Mouse (Mus musculus): ENCODE data around the gene Ppm1h. TPM values are rescaled to one million over a fixed set of nuclear protein-coding genes. Genes with fewer than 3 reads are reported as not detected.
A peak's percentile ranks its signal among the peaks of the same experiment; 100 is the strongest.

Ppm1h gene
- polyA plus RNA-seq, 1 experiment from 2014 or later = 33.5 TPM

- DNase-seq (ENCODE audit: low spot score) (no peak), ATAC-seq (replicated peaks; ENCODE audit: low FRiP score, low read depth) (no peak)
- 85% methylated on average over 15 of the region's 15 CpGs for WGBS
- Histone ChIP-seq H3K27ac (peak overlapping the region; percentile 81; the same call in 1 of the 2 replicates), H3K36me3 (ENCODE audit: insufficient read depth, low read length) (no peaks in the 10 kb centered on the region), H3K27me3 (ENCODE audit: insufficient read depth, low read length) (no peaks in the 10 kb centered on the region), H3K4me2 (ENCODE audit: low read length) (no peak overlapping the region), H3K9ac (ENCODE audit: low read depth, low read length) (no peak overlapping the region), H3K4me1 (replicated peaks; ENCODE audit: insufficient read depth, low read length) (peaks cover 30% of the 10 kb centered on the region), H3K9me3 (replicated peaks; ENCODE audit: low read length) (no peaks in the 10 kb centered on the region), H3K4me3 (replicated peaks; ENCODE audit: low read depth, low read length) (no peak overlapping the region)
- TF ChIP-seq CTCF (IDR thresholded peaks at IDR 0.05; ENCODE audit: low read depth) = no peak
Observed at GRCm38 (mm10) chr10:122857155-122857554, 178.6 kb downstream of the Ppm1h start.

GRCm38 (mm10) chr10:122858904-122859641, 180.5 kb downstream of the Ppm1h start:
- TF ChIP-seq CTCF (IDR thresholded peaks at IDR 0.05; ENCODE audit: low read depth) = no peak
- Histone ChIP-seq H3K4me3 (replicated peaks; ENCODE audit: low read depth, low read length) (no peak overlapping the region), H3K27me3 (ENCODE audit: insufficient read depth, low read length) (no peaks in the 10 kb centered on the region), H3K27ac (peak overlapping the region; percentile 70), H3K4me2 (ENCODE audit: low read length) (no peak overlapping the region), H3K9ac (ENCODE audit: low read depth, low read length) (no peak overlapping the region), H3K9me3 (replicated peaks; ENCODE audit: low read length) (no peaks in the 10 kb centered on the region), H3K36me3 (ENCODE audit: insufficient read depth, low read length) (no peaks in the 10 kb centered on the region), H3K4me1 (replicated peaks; ENCODE audit: insufficient read depth, low read length) (peaks cover 27% of the 10 kb centered on the region)
- ATAC-seq (replicated peaks; ENCODE audit: low FRiP score, low read depth) (peak; percentile 66), DNase-seq (ENCODE audit: low spot score) (peak; percentile 75)
- WGBS = 51% methylated on average over 8 of the region's 8 CpGs

GRCm38 (mm10) chr10:122859642-122859997, 181.1 kb downstream of the Ppm1h start:
- no peak overlapping the region for H3K4me2 ChIP-seq (ENCODE audit: low read length)
- no peak overlapping the region for H3K4me3 ChIP-seq (replicated peaks; ENCODE audit: low read depth, low read length)
- 59% methylated on average over 8 of the region's 8 CpGs for WGBS
- peak; percentile 36 for DNase-seq (ENCODE audit: low spot score)
- H3K27ac ChIP-seq = peak overlapping the region; percentile 70
- H3K9me3 ChIP-seq (replicated peaks; ENCODE audit: low read length) = no peaks in the 10 kb centered on the region
- ATAC-seq (replicated peaks; ENCODE audit: low FRiP score, low read depth) = 0 out of 2 replicates have a peak, but pooled peaks have one; percentile 18
- H3K9ac ChIP-seq (ENCODE audit: low read depth, low read length) = no peak overlapping the region
- TF ChIP-seq CTCF (IDR thresholded peaks at IDR 0.05; ENCODE audit: low read depth) = no peak
- H3K4me1 ChIP-seq (replicated peaks; ENCODE audit: insufficient read depth, low read length) = peaks cover 25% of the 10 kb centered on the region
- no peaks in the 10 kb centered on the region for H3K36me3 ChIP-seq (ENCODE audit: insufficient read depth, low read length)
- H3K27me3 ChIP-seq (ENCODE audit: insufficient read depth, low read length) = no peaks in the 10 kb centered on the region

GRCm38 (mm10) chr10:122860076-122860475, 181.5 kb downstream of the Ppm1h start:
- H3K9ac ChIP-seq (ENCODE audit: low read depth, low read length) = no peak overlapping the region
- DNase-seq (ENCODE audit: low spot score) (no peak), ATAC-seq (replicated peaks; ENCODE audit: low FRiP score, low read depth) (no peak)
- H3K4me2 ChIP-seq (ENCODE audit: low read length) = no peak overlapping the region
- H3K4me1 ChIP-seq (replicated peaks; ENCODE audit: insufficient read depth, low read length) = peaks cover 22% of the 10 kb centered on the region
- H3K4me3 ChIP-seq (replicated peaks; ENCODE audit: low read depth, low read length) = no peak overlapping the region
- no peaks in the 10 kb centered on the region for H3K9me3 ChIP-seq (replicated peaks; ENCODE audit: low read length)
- H3K27ac ChIP-seq = peak overlapping the region; percentile 70; the same call in 1 of the 2 replicates
- no peak for TF ChIP-seq CTCF (IDR thresholded peaks at IDR 0.05; ENCODE audit: low read depth)
- 58% methylated on average over 7 of the region's 7 CpGs for WGBS
- no peaks in the 10 kb centered on the region for H3K36me3 ChIP-seq (ENCODE audit: insufficient read depth, low read length)
- no peaks in the 10 kb centered on the region for H3K27me3 ChIP-seq (ENCODE audit: insufficient read depth, low read length)

- Histone ChIP-seq H3K9me3 (replicated peaks; ENCODE audit: low read length) (no peaks in the 10 kb centered on the region), H3K9ac (ENCODE audit: low read depth, low read length) (no peak overlapping the region), H3K4me1 (replicated peaks; ENCODE audit: insufficient read depth, low read length) (peaks cover 10% of the 10 kb centered on the region), H3K27me3 (ENCODE audit: insufficient read depth, low read length) (no peaks in the 10 kb centered on the region), H3K4me3 (replicated peaks; ENCODE audit: low read depth, low read length) (no peak overlapping the region), H3K27ac (no peak overlapping the region), H3K4me2 (ENCODE audit: low read length) (no peak overlapping the region), H3K36me3 (ENCODE audit: insufficient read depth, low read length) (no peaks in the 10 kb centered on the region)
- whole genome bisulfite sequencing = 78% methylated on average over 18 of the region's 18 CpGs
- no peak for TF ChIP-seq CTCF (IDR thresholded peaks at IDR 0.05; ENCODE audit: low read depth)
- ATAC-seq (replicated peaks; ENCODE audit: low FRiP score, low read depth) (no peak), DNase-seq (ENCODE audit: low spot score) (no peak)
Observed at GRCm38 (mm10) chr10:122861696-122862385, 183.3 kb downstream of the Ppm1h start.

GRCm38 (mm10) chr10:122862386-122863023, 183.9 kb downstream of the Ppm1h start:
- no peak overlapping the region for H3K4me2 ChIP-seq (ENCODE audit: low read length)
- H3K27me3 ChIP-seq (ENCODE audit: insufficient read depth, low read length) = no peaks in the 10 kb centered on the region
- no peak overlapping the region for H3K4me3 ChIP-seq (replicated peaks; ENCODE audit: low read depth, low read length)
- peaks cover 10% of the 10 kb centered on the region for H3K4me1 ChIP-seq (replicated peaks; ENCODE audit: insufficient read depth, low read length)
- TF ChIP-seq CTCF (IDR thresholded peaks at IDR 0.05; ENCODE audit: low read depth) = no peak
- no peaks in the 10 kb centered on the region for H3K36me3 ChIP-seq (ENCODE audit: insufficient read depth, low read length)
- ATAC-seq (replicated peaks; ENCODE audit: low FRiP score, low read depth) = no peak
- no peak overlapping the region for H3K27ac ChIP-seq
- H3K9me3 ChIP-seq (replicated peaks; ENCODE audit: low read length) = no peaks in the 10 kb centered on the region
- H3K9ac ChIP-seq (ENCODE audit: low read depth, low read length) = no peak overlapping the region
- DNase-seq (ENCODE audit: low spot score) = no peak
- 80% methylated on average over 17 of the region's 17 CpGs for WGBS
